Mouse (Mus musculus): ENCODE results near the gene D2hgdh.
"Not testable (repeated sequence)": the region's sequence is repeated elsewhere in the genome, so short reads cannot be mapped to it uniquely, and the experiment has no call there.

The D2hgdh gene

DNA sequence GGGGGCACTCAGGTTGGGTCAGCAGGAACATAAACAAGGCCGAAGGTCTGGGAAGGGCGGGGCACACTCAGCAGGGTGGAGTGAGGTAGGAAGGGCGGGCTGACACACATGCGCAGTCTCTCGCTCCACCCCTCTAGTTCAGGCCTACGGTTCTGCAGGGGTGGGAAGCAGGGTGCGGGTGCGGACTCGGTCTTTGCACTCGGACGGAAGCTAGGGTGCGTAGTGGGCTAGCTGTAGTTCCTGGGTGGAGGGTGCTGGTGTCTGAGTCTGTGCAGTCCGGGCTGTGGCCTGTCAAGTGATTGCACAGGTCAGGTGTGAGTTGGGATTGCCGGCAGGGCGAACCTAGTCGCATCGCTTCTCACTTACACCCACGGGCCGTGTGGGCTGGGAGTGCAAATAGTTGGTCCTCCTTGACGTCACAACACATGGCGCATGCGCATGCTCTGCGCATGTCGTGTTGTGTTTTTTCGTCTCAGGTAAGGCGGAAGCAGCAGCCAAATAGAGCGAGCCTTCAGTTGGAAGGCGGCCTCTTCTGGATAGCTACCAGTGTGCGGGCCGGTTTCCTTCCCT, 481 bp downstream of the D2hgdh start:
- in situ Hi-C loops (cut with MboI; ENCODE audit: low pct_unique_long_range_greater_than_20kb in 1 of 2, low sequenced_read_pairs in 2 of 2, unreplicated experiment in 1 of 2): loop anchor here in 1 of 2 experiments (10.0 kb wide), 1 partner anchor 250 kb away; no protein-coding TSS in a partner anchor

- in situ Hi-C loops (cut with MboI; ENCODE audit: low pct_unique_long_range_greater_than_20kb in 1 of 2, low sequenced_read_pairs in 2 of 2, unreplicated experiment in 1 of 2): loop anchor here in 1 of 2 experiments (10.0 kb wide), 1 partner anchor 249 kb away; no protein-coding TSS in a partner anchor
These were observed 1.2 kb downstream of the D2hgdh start for GRCm38 (mm10) chr1:93825771-93826539.

- in situ Hi-C loops (cut with MboI; ENCODE audit: low pct_unique_long_range_greater_than_20kb in 1 of 2, low sequenced_read_pairs in 2 of 2, unreplicated experiment in 1 of 2): loop anchor here in 1 of 2 experiments (10.0 kb wide), 1 partner anchor 248 kb away; no protein-coding TSS in a partner anchor
These were observed 1.8 kb downstream of the D2hgdh start for GRCm38 (mm10) chr1:93826540-93826835.

DNA sequence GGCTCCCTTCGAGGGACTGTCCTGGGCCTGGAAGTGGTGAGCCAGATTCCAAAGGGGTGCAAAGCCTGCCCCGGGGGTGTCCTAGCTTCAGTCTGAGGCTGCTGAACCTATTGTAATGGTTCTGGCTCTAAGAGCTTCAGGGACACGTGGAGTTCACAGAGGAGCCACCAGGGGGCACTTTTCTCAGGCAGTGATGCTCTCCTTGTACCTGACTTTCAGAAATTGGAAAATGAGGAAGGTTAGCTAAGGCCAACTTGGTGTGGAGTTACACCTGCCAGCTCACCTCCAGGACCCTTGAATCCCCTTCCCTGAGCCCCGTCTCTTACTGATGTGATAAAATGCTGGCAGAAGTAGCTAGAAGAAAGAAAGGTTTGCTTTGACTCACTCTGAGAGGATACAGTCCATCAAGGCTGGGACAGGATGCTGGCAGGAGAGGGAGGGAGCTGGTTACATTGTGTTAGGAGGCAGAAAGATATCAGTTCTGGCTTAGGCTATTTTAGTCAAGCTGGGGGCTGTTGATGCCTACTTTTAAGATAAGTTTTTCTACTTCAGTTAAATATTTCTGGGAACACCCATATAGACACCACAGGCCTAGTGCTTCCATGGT, 8.1 kb downstream of the D2hgdh start:
- in situ Hi-C loops (cut with MboI; ENCODE audit: low pct_unique_long_range_greater_than_20kb in 1 of 2, low sequenced_read_pairs in 2 of 2, unreplicated experiment in 1 of 2): not testable (repeated sequence)

DNA sequence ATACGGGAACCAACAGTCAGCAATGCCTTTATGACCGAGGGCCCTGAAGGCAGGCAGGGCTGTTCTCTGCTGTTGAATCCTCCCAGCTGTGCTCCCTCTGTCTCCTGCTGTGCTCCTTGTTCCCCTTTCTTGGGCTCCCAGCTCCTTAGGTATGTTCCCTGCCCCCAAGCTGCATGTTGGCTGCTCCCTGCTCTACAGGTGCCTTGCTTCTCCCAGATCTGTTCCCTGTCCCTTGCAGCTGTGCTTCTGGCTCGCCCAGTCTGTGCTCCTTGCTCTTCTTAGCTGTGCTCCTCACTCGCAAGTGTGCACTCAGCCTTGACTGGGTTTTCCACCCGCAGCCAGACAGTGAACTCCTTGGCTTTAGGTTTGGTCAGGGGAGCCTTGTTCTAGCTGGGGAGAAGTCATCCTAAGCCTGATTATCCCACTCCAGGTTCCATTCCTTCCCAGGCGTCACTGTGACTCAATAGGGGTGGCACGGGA, 10.0 kb downstream of the D2hgdh start:
- in situ Hi-C loops (cut with MboI; ENCODE audit: low pct_unique_long_range_greater_than_20kb in 1 of 2, low sequenced_read_pairs in 2 of 2, unreplicated experiment in 1 of 2): no loop called here

GRCm38 (mm10) chr1:93835211-93835610, 10.5 kb downstream of the D2hgdh start:
- in situ Hi-C loops (cut with MboI; ENCODE audit: low pct_unique_long_range_greater_than_20kb in 1 of 2, low sequenced_read_pairs in 2 of 2, unreplicated experiment in 1 of 2): no loop called here

DNA sequence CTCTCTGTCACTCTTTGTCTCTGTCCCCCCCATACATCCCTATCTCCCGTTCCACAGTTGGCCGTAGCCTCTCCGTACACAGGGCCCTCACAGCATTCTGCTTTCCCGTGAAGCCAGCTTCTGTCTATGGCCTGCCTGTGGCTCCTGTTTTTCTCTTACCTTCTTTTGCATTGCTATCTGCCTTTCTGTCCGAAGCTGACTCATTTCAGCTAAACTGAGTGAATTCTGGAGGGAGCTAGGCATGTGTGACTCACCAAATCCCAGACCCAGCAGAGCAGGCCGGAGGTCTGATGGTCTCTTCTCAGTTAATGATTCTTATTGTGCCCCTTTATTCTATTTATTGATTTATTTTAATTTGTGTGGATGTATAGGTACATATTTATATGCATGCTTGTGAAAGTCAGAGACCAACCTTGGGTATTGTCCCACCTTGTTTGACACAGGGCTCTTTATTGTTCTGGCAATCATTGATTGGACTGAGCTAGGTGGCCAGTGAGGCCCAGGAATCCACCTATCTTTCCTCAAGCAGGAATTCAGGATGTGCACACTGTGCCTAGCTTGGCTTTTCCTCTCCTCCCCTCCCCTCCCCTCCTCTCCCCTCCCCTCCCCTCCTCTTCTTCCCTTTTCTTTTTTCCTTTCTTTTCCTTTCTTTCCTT, 11.3 kb downstream of the D2hgdh start:
- in situ Hi-C loops (cut with MboI; ENCODE audit: low pct_unique_long_range_greater_than_20kb in 1 of 2, low sequenced_read_pairs in 2 of 2, unreplicated experiment in 1 of 2): no loop called here

DNA sequence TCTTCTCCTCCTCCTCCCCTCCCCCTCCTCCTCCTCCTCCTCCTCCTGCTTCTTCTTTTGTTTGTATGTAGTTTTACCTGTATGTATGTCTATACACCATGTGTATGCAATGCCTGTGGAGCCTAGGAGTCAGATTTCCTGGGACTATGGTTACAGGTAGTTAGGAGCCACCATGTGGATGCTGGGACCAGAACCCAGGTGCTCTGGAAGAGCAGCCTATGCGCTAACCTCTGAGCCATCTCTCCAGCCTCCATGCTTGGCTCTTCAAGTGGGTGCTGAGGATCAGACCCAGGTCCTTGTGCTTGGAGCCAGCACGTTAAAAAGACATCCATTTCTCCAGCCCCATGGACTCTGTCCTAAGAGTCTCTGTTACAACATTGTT, 11.8 kb downstream of the D2hgdh start:
- in situ Hi-C loops (cut with MboI; ENCODE audit: low pct_unique_long_range_greater_than_20kb in 1 of 2, low sequenced_read_pairs in 2 of 2, unreplicated experiment in 1 of 2): no loop called here

DNA sequence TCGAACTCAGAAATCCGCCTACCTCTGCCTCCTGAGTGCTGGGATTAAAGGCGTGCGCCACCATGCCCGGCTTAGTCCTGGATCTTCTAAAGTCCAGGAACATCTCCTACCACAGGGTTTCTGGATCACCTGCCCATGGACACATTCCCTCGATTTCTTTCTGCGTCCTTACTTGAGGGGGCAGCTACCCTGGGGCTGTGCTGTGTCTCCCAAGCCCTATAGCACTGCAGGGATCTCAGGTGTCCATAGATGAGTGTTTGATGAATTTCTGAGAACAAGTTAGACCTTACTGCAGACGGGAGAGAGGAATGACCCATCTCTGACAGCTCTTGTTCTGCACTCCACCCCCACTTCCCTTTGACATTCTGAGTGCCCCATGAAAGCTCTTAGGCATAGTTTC, 12.6 kb downstream of the D2hgdh start:
- in situ Hi-C loops (cut with MboI; ENCODE audit: low pct_unique_long_range_greater_than_20kb in 1 of 2, low sequenced_read_pairs in 2 of 2, unreplicated experiment in 1 of 2): no loop called here

DNA sequence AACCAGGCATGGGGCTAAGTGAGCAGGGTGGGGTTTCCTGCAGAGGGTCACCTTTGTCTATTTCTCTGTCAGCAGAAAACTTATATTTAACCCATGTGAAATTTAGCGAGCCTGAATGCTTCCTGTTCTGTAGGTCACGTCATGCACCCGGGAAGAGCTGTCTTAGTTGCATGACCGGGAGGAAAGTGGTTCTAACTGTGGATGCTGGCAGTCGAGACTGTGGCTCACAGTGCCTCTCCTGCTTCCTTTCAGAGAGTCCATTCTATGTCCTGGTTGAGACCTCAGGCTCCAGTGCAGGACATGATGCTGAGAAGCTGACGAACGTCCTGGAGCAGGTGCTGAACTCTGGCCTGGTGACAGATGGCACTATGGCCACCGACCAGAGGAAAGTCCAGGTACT, 13.9 kb downstream of the D2hgdh start:
- in situ Hi-C loops (cut with MboI; ENCODE audit: low pct_unique_long_range_greater_than_20kb in 1 of 2, low sequenced_read_pairs in 2 of 2, unreplicated experiment in 1 of 2): not testable (repeated sequence)

DNA sequence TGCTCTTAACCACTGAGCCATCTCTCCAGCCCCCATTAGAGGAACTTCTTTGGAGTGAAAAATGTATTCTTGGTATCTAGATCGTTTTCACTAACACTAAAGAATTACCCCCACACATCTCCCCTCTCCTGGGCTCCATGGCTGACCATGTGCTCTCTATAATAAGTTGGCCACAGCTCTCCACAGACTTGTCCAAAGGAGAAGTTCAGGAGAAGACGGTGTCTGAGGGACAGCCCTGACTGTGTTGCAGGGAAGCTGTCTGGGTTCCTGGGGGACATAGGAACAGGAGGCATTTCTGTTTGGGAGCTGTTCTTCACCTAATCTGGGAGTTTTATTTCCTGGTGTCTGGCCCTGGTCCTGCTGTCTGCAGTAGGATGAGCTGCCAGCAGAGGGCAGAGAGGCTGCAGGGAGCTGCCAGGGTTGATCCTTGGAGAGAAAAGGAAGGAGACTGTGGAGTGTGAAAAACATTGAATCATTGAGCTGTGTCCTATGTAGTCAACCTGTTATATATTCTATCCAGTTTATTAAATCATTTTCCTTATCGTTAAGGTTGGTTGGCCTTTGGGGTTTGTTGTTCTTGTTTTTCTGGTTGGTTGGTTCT, 21.2 kb downstream of the D2hgdh start:
- in situ Hi-C loops (cut with MboI; ENCODE audit: low pct_unique_long_range_greater_than_20kb in 1 of 2, low sequenced_read_pairs in 2 of 2, unreplicated experiment in 1 of 2): not testable (repeated sequence)

DNA sequence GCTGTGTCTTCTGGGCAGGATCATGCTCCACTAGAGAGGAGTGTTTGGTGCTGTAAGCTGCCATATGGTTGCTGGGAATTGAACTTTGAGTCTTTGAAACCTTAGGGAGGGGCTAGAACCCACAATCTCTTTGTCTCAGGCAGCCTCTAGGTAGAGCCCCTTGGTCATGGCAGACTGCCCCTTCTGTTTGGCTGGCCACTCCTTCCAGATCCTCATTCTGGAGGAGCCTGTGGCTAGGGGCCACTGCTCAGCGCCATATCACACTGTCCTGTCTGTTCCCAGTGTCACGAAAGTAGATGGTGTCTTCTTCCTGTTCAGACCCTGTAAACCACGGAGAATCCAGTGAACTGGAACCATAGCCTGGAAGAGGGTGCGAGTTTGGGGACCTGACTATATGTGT, 31.1 kb downstream of the D2hgdh start:
- in situ Hi-C loops (cut with MboI; ENCODE audit: low pct_unique_long_range_greater_than_20kb in 1 of 2, low sequenced_read_pairs in 2 of 2, unreplicated experiment in 1 of 2): not testable (repeated sequence)

GRCm38 (mm10) chr1:93857370-93857769, 32.7 kb downstream of the D2hgdh start:
- in situ Hi-C loops (cut with MboI; ENCODE audit: low pct_unique_long_range_greater_than_20kb in 1 of 2, low sequenced_read_pairs in 2 of 2, unreplicated experiment in 1 of 2): no loop called here

GRCm38 (mm10) chr1:93857991-93858390, 33.3 kb downstream of the D2hgdh start:
- in situ Hi-C loops (cut with MboI; ENCODE audit: low pct_unique_long_range_greater_than_20kb in 1 of 2, low sequenced_read_pairs in 2 of 2, unreplicated experiment in 1 of 2): no loop called here

- in situ Hi-C loops (cut with MboI; ENCODE audit: low pct_unique_long_range_greater_than_20kb in 1 of 2, low sequenced_read_pairs in 2 of 2, unreplicated experiment in 1 of 2): no loop called here
These were observed 34.9 kb downstream of the D2hgdh start for GRCm38 (mm10) chr1:93859619-93860018.

DNA sequence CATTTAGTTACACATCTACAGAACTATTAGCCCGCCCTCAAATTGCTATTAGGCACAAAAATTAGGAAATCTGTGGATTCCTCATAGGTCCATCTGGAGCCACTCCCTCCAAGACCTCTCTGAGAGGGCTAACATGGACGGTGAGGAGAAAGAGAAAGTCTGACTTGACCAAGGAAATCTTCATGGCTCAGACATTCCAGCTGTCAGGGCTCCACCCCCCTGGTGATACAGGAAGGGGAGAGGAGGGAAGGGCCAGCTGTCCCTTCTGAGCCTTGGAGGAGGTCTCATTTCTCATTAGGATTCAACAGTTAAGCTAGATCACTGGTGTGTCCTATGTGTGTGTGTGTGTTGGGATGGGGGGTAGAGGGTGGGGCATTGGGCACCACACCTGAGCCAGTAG, 36.3 kb downstream of the D2hgdh start, which contains the start of gene Gal3st2:
Gal3st2 (plus strand) TSS at position 259 of the 400 bp plus-strand sequence.
- in situ Hi-C loops (cut with MboI; ENCODE audit: low pct_unique_long_range_greater_than_20kb in 1 of 2, low sequenced_read_pairs in 2 of 2, unreplicated experiment in 1 of 2): not testable (repeated sequence)

- in situ Hi-C loops (cut with MboI; ENCODE audit: low pct_unique_long_range_greater_than_20kb in 1 of 2, low sequenced_read_pairs in 2 of 2, unreplicated experiment in 1 of 2): not testable (repeated sequence)
These were observed 46.9 kb downstream of the D2hgdh start for GRCm38 (mm10) chr1:93871594-93872105.

DNA sequence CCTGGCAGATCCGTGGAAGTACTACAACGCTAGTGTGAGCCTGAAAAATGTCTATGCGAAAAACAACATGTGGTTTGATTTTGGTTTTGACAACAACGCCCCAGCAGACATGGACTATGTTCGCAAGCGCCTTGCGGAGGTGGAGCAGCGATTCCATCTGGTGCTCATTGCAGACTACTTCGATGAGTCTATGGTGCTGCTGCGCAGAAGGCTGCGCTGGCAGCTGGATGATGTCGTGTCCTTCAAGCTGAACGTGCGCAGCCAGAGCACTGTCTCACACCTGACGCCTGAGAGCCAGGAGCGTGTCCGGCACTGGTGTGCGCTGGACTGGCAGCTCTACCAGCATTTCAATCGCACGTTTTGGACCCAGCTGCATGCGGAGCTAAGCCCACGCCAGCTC, 49.7 kb downstream of the D2hgdh start:
- in situ Hi-C loops (cut with MboI; ENCODE audit: low pct_unique_long_range_greater_than_20kb in 1 of 2, low sequenced_read_pairs in 2 of 2, unreplicated experiment in 1 of 2): not testable (repeated sequence)
